Comparison of ENCODE assay signal across 25 mouse cellular contexts in the genomic region with DNA sequence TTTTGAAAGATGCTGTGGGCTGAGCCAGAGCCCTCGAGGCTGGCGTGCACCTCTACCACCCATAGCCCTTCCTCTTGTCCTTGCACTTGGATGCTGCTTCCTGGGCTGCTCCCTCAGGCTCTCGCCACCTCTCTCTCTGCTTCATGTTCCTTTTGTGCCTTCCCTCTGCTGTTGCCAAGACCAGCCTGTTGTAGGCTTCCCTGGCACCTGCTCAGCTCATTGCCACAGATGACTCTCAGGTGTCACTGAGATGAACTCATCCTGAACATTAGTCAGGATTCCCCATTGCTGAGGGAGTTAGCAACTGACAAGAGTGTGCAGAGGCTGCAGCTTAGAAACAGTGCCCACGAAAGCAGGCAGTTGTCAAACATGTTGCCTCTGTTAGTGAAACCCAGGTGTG. TPM values are rescaled to one million over a fixed set of nuclear protein-coding genes. Genes with fewer than 3 reads are reported as not detected.
DNase-seq lines count a peak whose midpoint lies in the region; ATAC-seq and TF ChIP-seq lines count a peak whose summit lies in the region.
"Had no signal": no experiment of that assay in that cellular context is flagged by ENCODE, and none has a peak within 500 bp of the region (broad histone marks: within the 10 kb centered on the region; RNA-seq: fewer than 3 reads in every experiment).

No protein-coding gene starts in this region.

- no peak for DNase-seq in layer of hippocampus, adult 2 months (ENCODE audit: low spot score in 2 of 2)
- no peak for DNase-seq in layer of hippocampus, adult 11-12 months (ENCODE audit: low spot score)
- DNase-seq in cerebellum, adult 9-10 months: peak; percentile 84
- DNase-seq in cerebellum, postnatal 36 days: peak; percentile 70
- DNase-seq in forebrain, embryonic 14.5 days (ENCODE audit: low spot score): no peak
- no peak for DNase-seq in right cerebral cortex, postnatal 36 days (ENCODE audit: low spot score in 2 of 2)
- DNase-seq: adrenal gland, adult 2 months; adrenal gland, postnatal 36 days; gastrocnemius, postnatal 10 days; heart, adult 2 months; heart, postnatal 14 days; kidney, adult 18-20 months had no signal

- H3K4me1 ChIP-seq in forebrain, embryonic 14.5 days (ENCODE audit: control insufficient read depth, insufficient read depth, low read length): no peaks in the 10 kb centered on the region
- no peaks in the 10 kb centered on the region for H3K4me1 ChIP-seq in forebrain, embryonic 16.5 days (replicated peaks; ENCODE audit: control insufficient read depth, insufficient read depth, low read length)
- H3K4me1 ChIP-seq: embryonic facial prominence, embryonic 13.5 days; forebrain, embryonic 10.5 days; forebrain, embryonic 15.5 days; heart, embryonic 15.5 days; hindbrain, embryonic 10.5 days had no signal

- 93% methylated on average over 4 of the region's 4 CpGs for WGBS in forebrain, embryonic 14.5 days
- 93% methylated on average over 4 of the region's 4 CpGs for WGBS in forebrain, embryonic 16.5 days

- H3K9ac ChIP-seq in forebrain, embryonic 14.5 days (ENCODE audit: low read length): no peak overlapping the region
- no peak overlapping the region for H3K9ac ChIP-seq in forebrain, embryonic 16.5 days (replicated peaks; ENCODE audit: low read depth, low read length)
- H3K9ac ChIP-seq: embryonic facial prominence, embryonic 13.5 days; forebrain, embryonic 15.5 days; heart, embryonic 15.5 days; hindbrain, embryonic 14.5 days; intestine, embryonic 15.5 days had no signal

- no peak overlapping the region for H3K4me3 ChIP-seq in layer of hippocampus, adult 2 months
- no peak overlapping the region for H3K4me3 ChIP-seq in forebrain, embryonic 14.5 days (ENCODE audit: low read depth, low read length)
- no peak overlapping the region for H3K4me3 ChIP-seq in forebrain, embryonic 16.5 days (replicated peaks; ENCODE audit: low read length)
- H3K4me3 ChIP-seq: embryonic facial prominence, embryonic 13.5 days; forebrain, embryonic 10.5 days; forebrain, embryonic 15.5 days; heart, adult 2 months; heart, embryonic 15.5 days; hindbrain, embryonic 10.5 days; intestine, embryonic 15.5 days had no signal

- no peak for ATAC-seq in forebrain, embryonic 14.5 days
- ATAC-seq in forebrain, embryonic 16.5 days: no peak
- ATAC-seq: forebrain, embryonic 15.5 days had no signal

- peaks cover 96% of the 10 kb centered on the region for H3K36me3 ChIP-seq in forebrain, embryonic 14.5 days (ENCODE audit: control insufficient read depth, insufficient read depth, low read length)
- H3K36me3 ChIP-seq in forebrain, embryonic 16.5 days (ENCODE audit: control insufficient read depth, insufficient read depth): peaks cover 61% of the 10 kb centered on the region

- no peak for TF ChIP-seq CTCF in layer of hippocampus, adult 2 months (conservative IDR thresholded peaks at IDR 0.05)

- no peak overlapping the region for H3K4me2 ChIP-seq in forebrain, embryonic 14.5 days (ENCODE audit: low read length)
- H3K4me2 ChIP-seq in forebrain, embryonic 16.5 days (ENCODE audit: low read length): no peak overlapping the region
- H3K4me2 ChIP-seq: embryonic facial prominence, embryonic 13.5 days; forebrain, embryonic 15.5 days; heart, embryonic 11.5 days; heart, embryonic 15.5 days; hindbrain, embryonic 14.5 days; intestine, embryonic 15.5 days had no signal

- H3K9me3 ChIP-seq in forebrain, embryonic 14.5 days (replicated peaks; ENCODE audit: control insufficient read depth, low read length): no peaks in the 10 kb centered on the region
- H3K9me3 ChIP-seq in forebrain, embryonic 16.5 days (ENCODE audit: control insufficient read depth, low read length): no peaks in the 10 kb centered on the region
- H3K9me3 ChIP-seq: embryonic facial prominence, embryonic 13.5 days; forebrain, embryonic 10.5 days; forebrain, embryonic 15.5 days; heart, embryonic 15.5 days; hindbrain, embryonic 10.5 days; intestine, embryonic 15.5 days had no signal

- peak overlapping the region; percentile 78 for H3K27ac ChIP-seq in layer of hippocampus, adult 2 months
- no peak overlapping the region for H3K27ac ChIP-seq in forebrain, embryonic 14.5 days (ENCODE audit: low read depth, low read length)
- H3K27ac ChIP-seq in forebrain, embryonic 16.5 days (ENCODE audit: low read length): no peak overlapping the region
- H3K27ac ChIP-seq: embryonic facial prominence, embryonic 13.5 days; forebrain, embryonic 10.5 days; forebrain, embryonic 15.5 days; heart, adult 2 months; heart, embryonic 15.5 days; hindbrain, embryonic 10.5 days; hindbrain, embryonic 14.5 days; intestine, embryonic 15.5 days had no signal

- no peaks in the 10 kb centered on the region for H3K27me3 ChIP-seq in forebrain, embryonic 14.5 days (replicated peaks; ENCODE audit: control insufficient read depth, insufficient read depth, low read length)
- no peaks in the 10 kb centered on the region for H3K27me3 ChIP-seq in forebrain, embryonic 16.5 days (replicated peaks; ENCODE audit: control insufficient read depth, insufficient read depth, low read length)
- H3K27me3 ChIP-seq: embryonic facial prominence, embryonic 13.5 days; forebrain, embryonic 15.5 days; heart, embryonic 15.5 days; intestine, embryonic 15.5 days had no signal

RNA-seq across cellular contexts. Expression of a gene that starts 21.4 kb away (rescaled TPM):
- total RNA-seq in layer of hippocampus, adult 2 months (2021): 10 to 100 TPM; 45.3 to 49.0 TPM
- 37.0 and 41.2 TPM in 2 replicates for polyA plus RNA-seq in forebrain, embryonic 14.5 days (2014; fragmentation: Nextera tagmentation; extraction: Ambion mirVana)
- 41.4 and 42.1 TPM in 2 replicates for polyA plus RNA-seq in forebrain, embryonic 16.5 days (2015; fragmentation: Nextera tagmentation; extraction: Ambion mirVana)

RNA-seq across cellular contexts. Expression of a gene that starts 27.5 kb away (rescaled TPM):
- 10 to 100 TPM; 29.9 to 33.9 TPM for total RNA-seq in layer of hippocampus, adult 2 months (2021)
- not detected in 2 replicates for polyA plus RNA-seq in forebrain, embryonic 14.5 days (2014; fragmentation: Nextera tagmentation; extraction: Ambion mirVana)
- polyA plus RNA-seq in forebrain, embryonic 16.5 days (2015; fragmentation: Nextera tagmentation; extraction: Ambion mirVana): 0.18 and 0.37 TPM in 2 replicates
- total RNA-seq: ES-E14 had no signal
- polyA plus RNA-seq: forebrain, embryonic 10.5 days; hindbrain, embryonic 10.5 days had no signal

RNA-seq across cellular contexts. Expression of a gene that starts 33.9 kb away (rescaled TPM):
- under 1 TPM; 0.34 to 0.79 TPM for total RNA-seq in layer of hippocampus, adult 2 months (2021)
- polyA plus RNA-seq in forebrain, embryonic 14.5 days (2014; fragmentation: Nextera tagmentation; extraction: Ambion mirVana): 0.19 TPM in 1 of 2 replicates, not detected in the other
- polyA plus RNA-seq in forebrain, embryonic 16.5 days (2015; fragmentation: Nextera tagmentation; extraction: Ambion mirVana): 0.14 and 0.20 TPM in 2 replicates
- total RNA-seq: ES-E14; gastrocnemius, postnatal 10 days; gastrocnemius, postnatal 4 days; heart, adult 2 months had no signal
- polyA plus RNA-seq: brain, embryonic 14.5 days; forebrain, embryonic 10.5 days; heart, adult 2 months; heart, embryonic 11.5 days; hindbrain, embryonic 10.5 days; kidney, embryonic 16.5 days had no signal

Comparison
In these comparisons a context has a peak if more than half of its experiments do, and no peak if none do; other contexts are left out.
1. DNase-seq: peak in cerebellum, adult 9-10 months (single experiment) and cerebellum, postnatal 36 days (2 of 2); none in layer of hippocampus, adult 2 months (0 of 2), layer of hippocampus, adult 11-12 months (single experiment), forebrain, embryonic 14.5 days (single experiment) and right cerebral cortex, postnatal 36 days (0 of 2).